In genomic region chr6:72562894-72563293, GRCm38 (mm10) we compare ENCODE assay signal across 12 mouse cellular contexts. TPM values are rescaled to one million over a fixed set of nuclear protein-coding genes. Genes with fewer than 3 reads are reported as not detected.
DNase-seq lines count a peak whose midpoint lies in the region; ATAC-seq lines count a peak whose summit lies in the region.
"Had no signal": no experiment of that assay in that cellular context is flagged by ENCODE, and none has a peak within 500 bp of the region (broad histone marks: within the 10 kb centered on the region; RNA-seq: fewer than 3 reads in every experiment).

No protein-coding gene starts in this region.

- H3K4me1 ChIP-seq in embryonic facial prominence, embryonic 13.5 days, result peaks cover 16% of the 10 kb centered on the region
- H3K4me1 ChIP-seq in kidney, embryonic 15.5 days, result peaks cover 24% of the 10 kb centered on the region

- no peaks in the 10 kb centered on the region for H3K9me3 ChIP-seq in embryonic facial prominence, embryonic 13.5 days
- no peaks in the 10 kb centered on the region for H3K9me3 ChIP-seq in kidney, embryonic 15.5 days (replicated peaks)
- H3K9me3 ChIP-seq: lung, embryonic 15.5 days had no signal

- no peak for ATAC-seq in embryonic facial prominence, embryonic 13.5 days (ENCODE audit: insufficient number of reproducible peaks, insufficient read depth, low FRiP score, low TSS enrichment, low read depth)
- ATAC-seq in kidney, embryonic 15.5 days (replicated peaks; ENCODE audit: low FRiP score), result 0 out of 2 replicates have a peak, but pooled peaks have one; percentile 33

- peaks cover 5% of the 10 kb centered on the region; the same call in 1 of the 2 replicates for H3K36me3 ChIP-seq in embryonic facial prominence, embryonic 13.5 days
- peaks cover 4% of the 10 kb centered on the region for H3K36me3 ChIP-seq in kidney, embryonic 15.5 days

- H3K27ac ChIP-seq in embryonic facial prominence, embryonic 13.5 days, result peak overlapping the region; percentile 16; the same call in 1 of the 2 replicates
- peak overlapping the region; percentile 18; the same call in 1 of the 2 replicates for H3K27ac ChIP-seq in kidney, embryonic 15.5 days
- H3K27ac ChIP-seq: lung, embryonic 15.5 days had no signal

- H3K4me3 ChIP-seq in embryonic facial prominence, embryonic 13.5 days, result no peak overlapping the region
- no peak overlapping the region for H3K4me3 ChIP-seq in kidney, embryonic 15.5 days (replicated peaks)
- H3K4me3 ChIP-seq: lung, embryonic 15.5 days had no signal

- intact Hi-C loops in left cerebral cortex, postnatal 4 days (cut with DNase I), result no loop called here

- H3K4me2 ChIP-seq in embryonic facial prominence, embryonic 13.5 days, result no peak overlapping the region
- H3K4me2 ChIP-seq in kidney, embryonic 15.5 days, result no peak overlapping the region
- H3K4me2 ChIP-seq: heart, embryonic 11.5 days; lung, embryonic 15.5 days had no signal

- H3K9ac ChIP-seq in embryonic facial prominence, embryonic 13.5 days, result no peak overlapping the region
- no peak overlapping the region for H3K9ac ChIP-seq in kidney, embryonic 15.5 days
- H3K9ac ChIP-seq: lung, embryonic 15.5 days had no signal

- WGBS in embryonic facial prominence, embryonic 13.5 days, result 43% methylated on average over 5 of the region's 5 CpGs
- WGBS in kidney, embryonic 15.5 days, result 70% methylated on average over 5 of the region's 5 CpGs

- no peaks in the 10 kb centered on the region for H3K27me3 ChIP-seq in embryonic facial prominence, embryonic 13.5 days
- no peaks in the 10 kb centered on the region for H3K27me3 ChIP-seq in kidney, embryonic 15.5 days
- H3K27me3 ChIP-seq: lung, embryonic 15.5 days had no signal

- peak; percentile 25 for DNase-seq in left cerebral cortex, postnatal 4 days
- DNase-seq in left cerebral cortex, adult 8-10 months (ENCODE audit: low spot score in 2 of 2), result no peak
- peak; percentile 59 for DNase-seq in skeletal muscle tissue, adult 2 months (ENCODE audit: low read depth, low spot score)
- DNase-seq in adipocyte (ENCODE audit: low spot score), result no peak
- DNase-seq in spleen, postnatal 4 days (ENCODE audit: low spot score in 2 of 2), result no peak
- DNase-seq: cerebellum, adult 8-10 months; liver had no signal

RNA-seq across cellular contexts. Expression of gene Capg, which starts 18.7 kb away (rescaled TPM):
- 1 to 10 TPM; 2.1 to 3.4 TPM for total RNA-seq in left cerebral cortex, postnatal 4 days (2021)
- total RNA-seq in left cerebral cortex, adult 8-10 months (2022), result 10 to 100 TPM in 2 of 4 experiments, 1 to 10 TPM in 2; 2.9 to 16.9 (median 10.0) TPM
- 58.2 and 64.3 TPM in 2 replicates for polyA plus RNA-seq in embryonic facial prominence, embryonic 13.5 days (2015; fragmentation: Nextera tagmentation; extraction: Ambion mirVana)
- 68.4 and 70.7 TPM in 2 replicates for polyA plus RNA-seq in kidney, embryonic 15.5 days (2015; fragmentation: Nextera tagmentation; extraction: Ambion mirVana)

RNA-seq across cellular contexts. Expression of gene Elmod3, which starts 35.3 kb away (rescaled TPM):
- 10 to 100 TPM; 11.9 to 12.1 TPM for total RNA-seq in left cerebral cortex, postnatal 4 days (2021)
- total RNA-seq in left cerebral cortex, adult 8-10 months (2022), result 10 to 100 TPM; 21.1 to 26.4 (median 24.0) TPM
- polyA plus RNA-seq in embryonic facial prominence, embryonic 13.5 days (2015; fragmentation: Nextera tagmentation; extraction: Ambion mirVana), result 16.1 and 17.5 TPM in 2 replicates
- polyA plus RNA-seq in kidney, embryonic 15.5 days (2015; fragmentation: Nextera tagmentation; extraction: Ambion mirVana), result 14.6 and 16.8 TPM in 2 replicates

RNA-seq across cellular contexts. Expression of gene Retsat, which starts 35.4 kb away (rescaled TPM):
- 10 to 100 TPM; 16.3 to 20.3 TPM for total RNA-seq in left cerebral cortex, postnatal 4 days (2021)
- 10 to 100 TPM; 66.8 to 72.4 (median 68.4) TPM for total RNA-seq in left cerebral cortex, adult 8-10 months (2022)
- polyA plus RNA-seq in embryonic facial prominence, embryonic 13.5 days (2015; fragmentation: Nextera tagmentation; extraction: Ambion mirVana), result 12.6 and 14.1 TPM in 2 replicates
- polyA plus RNA-seq in kidney, embryonic 15.5 days (2015; fragmentation: Nextera tagmentation; extraction: Ambion mirVana), result 22.1 and 24.6 TPM in 2 replicates

RNA-seq across cellular contexts. Expression of gene Sh2d6, which starts 41.4 kb away (rescaled TPM):
- total RNA-seq in left cerebral cortex, postnatal 4 days (2021), result under 1 TPM; 0.36 to 0.68 TPM
- 1 to 10 TPM in 2 of 4 experiments, under 1 TPM in 2; 0.59 to 1.7 (median 1.2) TPM for total RNA-seq in left cerebral cortex, adult 8-10 months (2022)
- 0.31 TPM in 1 of 2 replicates, not detected in the other for polyA plus RNA-seq in embryonic facial prominence, embryonic 13.5 days (2015; fragmentation: Nextera tagmentation; extraction: Ambion mirVana)
- polyA plus RNA-seq in kidney, embryonic 15.5 days (2015; fragmentation: Nextera tagmentation; extraction: Ambion mirVana), result 0.13 and 0.14 TPM in 2 replicates
- total RNA-seq: hematopoietic stem cell, adult 5-6 weeks had no signal
- polyA plus RNA-seq: heart, embryonic 11.5 days; lung, embryonic 15.5 days had no signal

RNA-seq across cellular contexts. Expression of gene Tgoln1, which starts 53.9 kb away (rescaled TPM):
- total RNA-seq in left cerebral cortex, postnatal 4 days (2021), result 10 to 100 TPM; 29.7 to 30.3 TPM
- 100 to 1,000 TPM in 2 of 4 experiments, 10 to 100 TPM in 2; 93.0 to 104 (median 99.0) TPM for total RNA-seq in left cerebral cortex, adult 8-10 months (2022)
- polyA plus RNA-seq in embryonic facial prominence, embryonic 13.5 days (2015; fragmentation: Nextera tagmentation; extraction: Ambion mirVana), result 21.9 and 24.5 TPM in 2 replicates
- 37.5 and 39.5 TPM in 2 replicates for polyA plus RNA-seq in kidney, embryonic 15.5 days (2015; fragmentation: Nextera tagmentation; extraction: Ambion mirVana)

Comparison
In these comparisons a context has a peak if more than half of its experiments do, and no peak if none do; other contexts are left out.
1. DNase-seq: peak in left cerebral cortex, postnatal 4 days (single experiment) and skeletal muscle tissue, adult 2 months (single experiment); none in left cerebral cortex, adult 8-10 months (0 of 2), adipocyte (single experiment) and spleen, postnatal 4 days (0 of 2).